Mouse (Mus musculus) E14TG2a.4 (cell line): ENCODE data around the gene Prmt8.

Experiments used
- H3K27me3 ChIP-seq: 2 replicates; pipeline ENCODE4 v1.6.1; 2014; ENCODE audit warnings: low read length, control low read depth; ENCODE audit not compliant: insufficient read depth
- H3K36me3 ChIP-seq: 2 replicates; pipeline ENCODE4 v1.6.1; 2014; ENCODE audit warnings: low read length, control low read depth; ENCODE audit not compliant: insufficient read depth
- H3K4me1 ChIP-seq: replicated peaks from 2 replicates; pipeline ENCODE4 v1.6.1; 2014; ENCODE audit warnings: low read depth, low read length, control low read depth
- H3K4me3 ChIP-seq: replicated peaks from 2 replicates; pipeline ENCODE4 v1.5.1; 2014; ENCODE audit warnings: mild to moderate bottlenecking, low read length
- H3K9me3 ChIP-seq: 2 replicates; pipeline ENCODE4 v1.6.1; 2014; ENCODE audit warnings: low read length, control low read depth
- CTCF ChIP-seq: conservative IDR thresholded peaks from 2 replicates; pipeline ENCODE4 v1.5.1; 2014; ENCODE audit warnings: low read length
- NANOG ChIP-seq: IDR thresholded peaks from 2 replicates; pipeline ENCODE4 v1.6.1; 2014; ENCODE audit warnings: borderline replicate concordance, low read length, mixed read lengths
- POU5F1 ChIP-seq: IDR thresholded peaks from 2 replicates; pipeline ENCODE4 v1.6.1; 2014; ENCODE audit warnings: low read length, borderline replicate concordance

Prmt8 gene

GRCm38 (mm10) chr6:127687181-127687860, 82.0 kb downstream of the Prmt8 start:
- Histone ChIP-seq H3K4me1 (peaks cover 33% of the 10 kb centered on the region), H3K4me3 (no peak overlapping the region), H3K27me3 (no peaks in the 10 kb centered on the region; the same call in none of the 2 replicates), H3K9me3 (no peaks in the 10 kb centered on the region), H3K36me3 (peaks cover 20% of the 10 kb centered on the region)
- TF ChIP-seq POU5F1 = no peak
- no peak for TF ChIP-seq CTCF
- TF ChIP-seq NANOG = no peak

DNA sequence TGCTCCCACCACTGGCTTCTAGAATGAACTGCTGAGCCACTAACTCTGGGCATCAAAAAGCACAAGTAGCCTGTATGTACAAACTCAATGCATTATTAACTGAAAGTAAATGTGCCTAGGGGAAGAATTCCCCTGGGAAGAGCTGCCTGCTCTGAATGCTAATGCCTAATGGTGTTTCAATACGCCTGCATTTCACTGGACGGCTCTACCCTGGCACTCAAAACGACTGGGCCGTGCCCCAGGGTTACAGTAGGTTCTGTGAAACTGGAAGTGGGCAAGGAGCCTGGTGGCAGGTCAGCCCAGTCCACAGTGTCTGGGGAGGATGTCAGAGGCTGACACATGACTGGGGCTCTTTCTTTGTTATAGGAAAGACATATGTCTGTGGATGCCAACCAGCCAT, 84.3 kb downstream of the Prmt8 start:
- no peaks in the 10 kb centered on the region; the same call in none of the 2 replicates for H3K27me3 ChIP-seq
- no peak overlapping the region for H3K4me3 ChIP-seq
- peaks cover 20% of the 10 kb centered on the region for H3K9me3 ChIP-seq
- peaks cover 16% of the 10 kb centered on the region for H3K4me1 ChIP-seq
- TF ChIP-seq CTCF (no peak), NANOG (no peak), POU5F1 (no peak)
- H3K36me3 ChIP-seq = peaks cover 6% of the 10 kb centered on the region; the same call in 1 of the 2 replicates

GRCm38 (mm10) chr6:127683561-127683960, 85.7 kb downstream of the Prmt8 start:
- no peak for TF ChIP-seq POU5F1
- TF ChIP-seq CTCF = no peak
- TF ChIP-seq NANOG = no peak
- peaks cover 16% of the 10 kb centered on the region for H3K4me1 ChIP-seq
- no peaks in the 10 kb centered on the region for H3K36me3 ChIP-seq
- H3K27me3 ChIP-seq = peaks cover 2% of the 10 kb centered on the region
- H3K9me3 ChIP-seq = peaks cover 21% of the 10 kb centered on the region
- no peak overlapping the region for H3K4me3 ChIP-seq

GRCm38 (mm10) chr6:127680784-127681183, 88.5 kb downstream of the Prmt8 start:
- Histone ChIP-seq H3K4me1 (peaks cover 20% of the 10 kb centered on the region), H3K4me3 (no peak overlapping the region), H3K9me3 (peaks cover 21% of the 10 kb centered on the region), H3K36me3 (no peaks in the 10 kb centered on the region), H3K27me3 (peaks cover 13% of the 10 kb centered on the region)
- TF ChIP-seq POU5F1 = no peak
- no peak for TF ChIP-seq NANOG
- no peak for TF ChIP-seq CTCF

GRCm38 (mm10) chr6:127678998-127679397, 90.3 kb downstream of the Prmt8 start:
- Histone ChIP-seq H3K36me3 (no peaks in the 10 kb centered on the region), H3K4me1 (peaks cover 25% of the 10 kb centered on the region), H3K9me3 (peaks cover 21% of the 10 kb centered on the region), H3K27me3 (peaks cover 13% of the 10 kb centered on the region), H3K4me3 (no peak overlapping the region)
- TF ChIP-seq NANOG (no peak), CTCF (no peak), POU5F1 (no peak)

DNA sequence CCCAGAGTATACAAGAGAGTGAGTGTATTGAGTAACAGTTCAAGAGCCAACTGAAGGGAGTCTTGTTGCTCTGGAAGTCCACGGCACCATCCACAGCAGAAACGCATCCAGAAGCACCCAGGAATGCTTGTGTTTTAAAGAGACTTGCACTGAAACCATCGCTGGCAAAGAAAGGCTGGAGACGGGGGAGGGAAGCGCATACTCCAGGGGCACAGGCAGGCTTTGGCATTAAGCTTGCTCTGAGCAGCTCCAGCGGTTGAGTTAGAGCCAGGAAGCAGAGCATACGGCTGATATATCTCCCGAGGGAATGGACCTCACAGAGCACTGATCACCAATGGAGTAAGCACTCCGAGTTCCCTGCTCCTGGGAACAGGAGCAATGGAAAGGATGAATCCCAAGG, 91.0 kb downstream of the Prmt8 start:
- peaks cover 13% of the 10 kb centered on the region for H3K27me3 ChIP-seq
- no peak overlapping the region for H3K4me3 ChIP-seq
- no peaks in the 10 kb centered on the region for H3K36me3 ChIP-seq
- peaks cover 18% of the 10 kb centered on the region for H3K4me1 ChIP-seq
- TF ChIP-seq NANOG (no peak), CTCF (no peak), POU5F1 (no peak)
- peaks cover 21% of the 10 kb centered on the region for H3K9me3 ChIP-seq

DNA sequence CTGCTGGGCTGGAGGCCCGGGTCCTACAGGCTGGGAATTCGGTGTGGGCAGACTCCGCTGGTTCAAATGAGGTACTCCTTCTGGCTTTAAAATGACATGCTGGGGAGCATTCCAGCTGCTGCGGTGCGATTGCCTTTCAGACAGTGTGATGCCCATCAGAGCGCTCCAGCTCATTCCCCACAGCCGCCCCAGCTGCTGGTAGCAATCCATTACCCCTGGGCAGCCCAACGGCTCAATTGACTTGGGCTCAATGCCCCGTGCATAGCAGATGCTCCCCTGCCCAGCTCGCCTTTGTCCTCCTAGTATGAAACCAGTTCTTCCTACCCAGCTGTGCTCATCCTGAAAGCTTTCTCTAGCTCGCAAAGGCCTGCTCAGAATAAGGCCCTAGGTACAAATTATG, 92.4 kb downstream of the Prmt8 start:
- Histone ChIP-seq H3K4me1 (peaks cover 16% of the 10 kb centered on the region), H3K36me3 (no peaks in the 10 kb centered on the region), H3K27me3 (peaks cover 16% of the 10 kb centered on the region), H3K4me3 (no peak overlapping the region), H3K9me3 (peaks cover 18% of the 10 kb centered on the region)
- TF ChIP-seq CTCF (no peak), POU5F1 (no peak), NANOG (no peak)

DNA sequence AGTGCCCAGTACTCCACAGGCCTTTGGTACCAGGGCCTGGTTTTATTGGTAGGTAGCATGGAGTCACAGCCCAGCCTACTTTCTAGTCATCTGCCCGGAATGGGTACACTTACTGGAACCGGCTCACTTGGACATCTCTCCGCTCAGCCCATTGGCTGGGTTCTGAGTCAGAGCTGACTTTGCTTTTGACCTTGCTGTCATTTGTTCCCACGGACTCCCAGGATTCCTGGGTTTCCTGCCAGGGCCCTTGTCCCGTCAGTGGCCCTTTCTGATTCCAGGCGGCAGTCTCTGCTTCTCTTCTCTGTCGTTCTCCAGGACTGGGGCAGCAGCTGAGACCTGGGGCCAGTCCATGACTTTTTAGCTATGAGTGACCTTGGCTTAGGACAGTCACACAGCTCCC, 97.2 kb downstream of the Prmt8 start:
- peaks cover 20% of the 10 kb centered on the region for H3K27me3 ChIP-seq
- H3K4me3 ChIP-seq = no peak overlapping the region
- TF ChIP-seq CTCF = no peak
- TF ChIP-seq POU5F1 = no peak
- TF ChIP-seq NANOG = no peak
- no peaks in the 10 kb centered on the region for H3K9me3 ChIP-seq
- no peaks in the 10 kb centered on the region for H3K36me3 ChIP-seq
- peaks cover 16% of the 10 kb centered on the region for H3K4me1 ChIP-seq

- Histone ChIP-seq H3K4me3 (no peak overlapping the region), H3K9me3 (no peaks in the 10 kb centered on the region), H3K36me3 (no peaks in the 10 kb centered on the region), H3K4me1 (peaks cover 11% of the 10 kb centered on the region; the same call in 1 of the 2 replicates), H3K27me3 (peaks cover 18% of the 10 kb centered on the region)
- peak; percentile 17 for TF ChIP-seq CTCF
- TF ChIP-seq NANOG = no peak
Observed at GRCm38 (mm10) chr6:127670031-127670430, 99.2 kb downstream of the Prmt8 start.
